Mouse (Mus musculus) forebrain, postnatal 0 days (tissue): ENCODE measurements at regions not wholly inside any gene's neighbourhood (a gene's known extent, or its start where the extent isn't known, plus 50 kb on each side); places are given as distances from the start of the nearest gene placed in this dataset.

Experiments
- ATAC-seq: fragments of 200-750 bp; cut with Nextera tagmentation; 2 replicates; pipeline ENCODE4 v1.8.0; 2017; ENCODE audit warnings: mild to moderate bottlenecking, moderate library complexity
- DNase-seq: peaks from one replicate; pipeline ENCODE4 v3.0.0-alpha.2; 2015
- H3K27ac ChIP-seq: fragments of 300-500 bp; sonication (generic); 2 replicates; pipeline ENCODE4 v1.5.1; 2014; ENCODE audit warnings: low read depth, mild to moderate bottlenecking, antibody characterized with exemption, low read length, moderate library complexity, mixed read lengths
- H3K27me3 ChIP-seq: fragments of 300-500 bp; sonication (generic); 2 replicates; pipeline ENCODE4 v1.6.1; 2014; ENCODE audit warnings: mild to moderate bottlenecking, low read length, mixed read lengths; ENCODE audit not compliant: insufficient read depth
- H3K36me3 ChIP-seq: fragments of 300-500 bp; sonication (generic); 2 replicates; pipeline ENCODE4 v1.6.1; 2014; ENCODE audit warnings: mild to moderate bottlenecking, moderate library complexity; ENCODE audit not compliant: insufficient read depth
- H3K4me1 ChIP-seq: fragments of 300-500 bp; sonication (generic); 2 replicates; pipeline ENCODE4 v1.6.1; 2014; ENCODE audit warnings: antibody characterized with exemption; ENCODE audit not compliant: insufficient read depth
- H3K4me2 ChIP-seq: fragments of 300-500 bp; sonication (generic); 2 replicates; pipeline ENCODE4 v1.6.1; 2014; ENCODE audit warnings: low read depth, mild to moderate bottlenecking, moderate library complexity
- H3K4me3 ChIP-seq: fragments of 300-500 bp; sonication (generic); 2 replicates; pipeline ENCODE4 v1.5.1; 2014; ENCODE audit warnings: low read depth, low read length, mixed read lengths
- H3K9ac ChIP-seq: fragments of 300-500 bp; sonication (generic); 2 replicates; pipeline ENCODE4 v1.6.1; 2014; ENCODE audit warnings: mild to moderate bottlenecking
- H3K9me3 ChIP-seq: fragments of 300-500 bp; sonication (generic); 2 replicates; pipeline ENCODE4 v1.6.1; 2016; ENCODE audit warnings: low read length
- CTCF ChIP-seq: sonication (generic); IDR thresholded peaks from 2 replicates; pipeline ENCODE4 v1.5.1; 2016; ENCODE audit warnings: antibody characterized with exemption, control low read depth, low read depth
- WGBS: fragments of 180-500 bp; shearing (Covaris S2); extraction: QIAGEN DNeasy Blood & Tissue Kit; methylation state at CpG from one replicate; pipeline ENCODE4 v1.1.7; 2014; 5-methylcytosine and 5-hydroxymethylcytosine counted together

DNA sequence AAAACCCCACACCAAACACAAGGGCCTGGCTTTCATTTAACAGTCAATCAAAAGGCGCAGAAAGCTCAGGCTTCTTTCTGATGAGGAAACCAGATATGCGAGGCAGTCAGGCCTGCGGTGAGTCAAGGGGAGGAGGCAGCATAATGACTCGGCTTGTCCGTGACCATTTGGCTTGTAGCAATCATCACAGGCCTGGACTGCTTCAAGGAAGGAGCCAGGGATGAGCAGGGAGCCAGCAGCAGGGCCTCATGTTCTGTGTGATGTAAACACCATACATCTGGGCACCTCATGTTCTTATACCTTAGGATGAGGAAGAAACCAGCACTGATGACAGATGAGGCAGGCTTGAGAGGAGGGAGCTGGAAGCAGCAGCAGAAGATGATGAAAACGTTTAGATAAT is 264.6 kb upstream of the Habp2 start:
- Histone ChIP-seq H3K27me3 (no peaks in the 10 kb centered on the region), H3K36me3 (no peaks in the 10 kb centered on the region), H3K4me1 (no peaks in the 10 kb centered on the region), H3K4me3 (no peak overlapping the region), H3K9ac (no peak overlapping the region), H3K27ac (no peak overlapping the region), H3K4me2 (no peak overlapping the region), H3K9me3 (0 out of 2 replicates have a peak, but pooled peaks cover 3% of the 10 kb centered on the region)
- TF ChIP-seq CTCF = no peak
- DNase-seq = no peak
- ATAC-seq = no peak
- WGBS = 77% methylated on average over 6 of the region's 6 CpGs

- no peaks in the 10 kb centered on the region for H3K4me1 ChIP-seq
- TF ChIP-seq CTCF = no peak
- 78% methylated on average over 4 of the region's 4 CpGs for WGBS
- DNase-seq = no peak
- H3K27me3 ChIP-seq = no peaks in the 10 kb centered on the region
- 0 out of 2 replicates have a peak, but pooled peaks cover 7% of the 10 kb centered on the region for H3K9me3 ChIP-seq
- no peaks in the 10 kb centered on the region for H3K36me3 ChIP-seq
- H3K9ac ChIP-seq = no peak overlapping the region
- H3K4me2 ChIP-seq = no peak overlapping the region
- H3K27ac ChIP-seq = no peak overlapping the region
- no peak overlapping the region for H3K4me3 ChIP-seq
- no peak for ATAC-seq
These were observed 262.3 kb upstream of the Habp2 start for GRCm38 (mm10) chr19:56024599-56024998.

GRCm38 (mm10) chr19:56029428-56030281 is 257.3 kb upstream of the Habp2 start:
- H3K4me1 ChIP-seq = no peaks in the 10 kb centered on the region
- H3K27me3 ChIP-seq = no peaks in the 10 kb centered on the region
- H3K9me3 ChIP-seq = 0 out of 2 replicates have a peak, but pooled peaks cover 7% of the 10 kb centered on the region
- H3K9ac ChIP-seq = no peak overlapping the region
- no peak overlapping the region; the same call in none of the 2 replicates for H3K27ac ChIP-seq
- no peak for TF ChIP-seq CTCF
- ATAC-seq = peak; percentile 97
- H3K4me2 ChIP-seq = no peak overlapping the region
- H3K36me3 ChIP-seq = no peaks in the 10 kb centered on the region
- DNase-seq = peak; percentile 80
- WGBS = 7% methylated on average over 21 of the region's 21 CpGs
- no peak overlapping the region for H3K4me3 ChIP-seq

GRCm38 (mm10) chr19:56030401-56030925 is 256.5 kb upstream of the Habp2 start:
- Histone ChIP-seq H3K9me3 (0 out of 2 replicates have a peak, but pooled peaks cover 7% of the 10 kb centered on the region), H3K9ac (no peak overlapping the region), H3K4me3 (no peak overlapping the region), H3K36me3 (no peaks in the 10 kb centered on the region), H3K4me1 (no peaks in the 10 kb centered on the region), H3K27me3 (no peaks in the 10 kb centered on the region), H3K4me2 (no peak overlapping the region), H3K27ac (no peak overlapping the region)
- ATAC-seq (no peak), DNase-seq (no peak)
- WGBS = 38% methylated on average over 4 of the region's 4 CpGs
- no peak for TF ChIP-seq CTCF

GRCm38 (mm10) chr19:56034552-56034951 is 252.4 kb upstream of the Habp2 start:
- Histone ChIP-seq H3K27me3 (no peaks in the 10 kb centered on the region), H3K4me1 (no peaks in the 10 kb centered on the region), H3K9me3 (no peaks in the 10 kb centered on the region), H3K36me3 (no peaks in the 10 kb centered on the region), H3K27ac (no peak overlapping the region), H3K9ac (no peak overlapping the region), H3K4me3 (no peak overlapping the region), H3K4me2 (no peak overlapping the region)
- DNase-seq = no peak
- TF ChIP-seq CTCF = no peak
- WGBS = 67% methylated on average over 4 of the region's 4 CpGs
- ATAC-seq = no peak

DNA sequence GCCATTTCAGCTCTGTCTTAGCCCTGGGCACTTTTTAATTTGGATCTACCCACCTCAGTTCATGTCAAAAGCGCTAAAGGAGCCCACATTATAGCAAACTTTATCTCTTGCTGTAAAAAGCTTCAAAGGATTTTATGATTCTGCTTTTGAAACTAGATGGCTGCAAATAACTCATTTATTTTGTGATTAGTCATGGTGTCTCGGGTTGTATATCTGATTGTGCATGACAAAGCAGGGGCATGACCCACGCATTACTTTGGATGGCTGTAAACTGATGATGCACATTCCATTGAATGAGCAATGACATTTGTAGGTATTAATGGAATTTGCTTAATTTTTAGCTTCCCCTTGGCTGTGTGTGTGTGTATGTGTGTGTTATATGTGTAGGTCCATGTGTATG is 249.4 kb upstream of the Habp2 start:
- H3K4me2 ChIP-seq = no peak overlapping the region
- H3K27me3 ChIP-seq = no peaks in the 10 kb centered on the region
- no peak overlapping the region for H3K9ac ChIP-seq
- H3K36me3 ChIP-seq = no peaks in the 10 kb centered on the region
- ATAC-seq (no peak), DNase-seq (no peak)
- H3K9me3 ChIP-seq = no peaks in the 10 kb centered on the region
- TF ChIP-seq CTCF = no peak
- no peak overlapping the region for H3K4me3 ChIP-seq
- H3K4me1 ChIP-seq = no peaks in the 10 kb centered on the region
- H3K27ac ChIP-seq = no peak overlapping the region
- WGBS = 88% methylated on average over 3 of the region's 3 CpGs
